Mouse (Mus musculus): Measurements from ENCODE around the gene Kcna4. TPM values are rescaled to one million over a fixed set of nuclear protein-coding genes. Genes with fewer than 3 reads are reported as not detected.

The Kcna4 gene
- polyA plus RNA-seq, 1 experiment from 2014 or later = 0.29 TPM

- WGBS = 78% methylated on average over 3 of the region's 3 CpGs
- H3K27me3 ChIP-seq (ENCODE audit: control insufficient read depth, insufficient read depth, low read length) = no peaks in the 10 kb centered on the region
- H3K36me3 ChIP-seq (ENCODE audit: control insufficient read depth, insufficient read depth, low read length) = no peaks in the 10 kb centered on the region
- H3K4me2 ChIP-seq (replicated peaks; ENCODE audit: low read depth) = no peak overlapping the region
- H3K4me3 ChIP-seq (ENCODE audit: low read depth, low read length) = no peak overlapping the region
- H3K9me3 ChIP-seq (ENCODE audit: control insufficient read depth, low read length) = no peaks in the 10 kb centered on the region
- ATAC-seq (ENCODE audit: low FRiP score, low TSS enrichment) = no peak
- no peak overlapping the region for H3K27ac ChIP-seq (replicated peaks)
- DNase-seq (ENCODE audit: low spot score) = no peak
- H3K4me1 ChIP-seq (replicated peaks; ENCODE audit: control insufficient read depth, insufficient read depth) = no peaks in the 10 kb centered on the region
- no peak overlapping the region for H3K9ac ChIP-seq (ENCODE audit: low read length)
- no peak for TF ChIP-seq CTCF (IDR thresholded peaks at IDR 0.05; ENCODE audit: low read depth)
- TF ChIP-seq EP300 (optimal IDR thresholded peaks at IDR 0.05) = no peak
Measured at GRCm38 (mm10) chr2:107324090-107324489, 33.7 kb downstream of the Kcna4 start.

GRCm38 (mm10) chr2:107327276-107327675 lies 36.8 kb downstream of the Kcna4 start:
- H3K4me2 ChIP-seq (replicated peaks; ENCODE audit: low read depth) = no peak overlapping the region
- no peaks in the 10 kb centered on the region for H3K27me3 ChIP-seq (ENCODE audit: control insufficient read depth, insufficient read depth, low read length)
- H3K4me3 ChIP-seq (ENCODE audit: low read depth, low read length) = no peak overlapping the region
- DNase-seq (ENCODE audit: low spot score) = no peak
- WGBS = 89% methylated on average over 3 of the region's 3 CpGs
- TF ChIP-seq CTCF (IDR thresholded peaks at IDR 0.05; ENCODE audit: low read depth) (no peak), EP300 (optimal IDR thresholded peaks at IDR 0.05) (no peak)
- no peaks in the 10 kb centered on the region for H3K9me3 ChIP-seq (ENCODE audit: control insufficient read depth, low read length)
- no peak overlapping the region for H3K27ac ChIP-seq (replicated peaks)
- no peaks in the 10 kb centered on the region for H3K4me1 ChIP-seq (replicated peaks; ENCODE audit: control insufficient read depth, insufficient read depth)
- ATAC-seq (ENCODE audit: low FRiP score, low TSS enrichment) = no peak
- no peak overlapping the region for H3K9ac ChIP-seq (ENCODE audit: low read length)
- H3K36me3 ChIP-seq (ENCODE audit: control insufficient read depth, insufficient read depth, low read length) = no peaks in the 10 kb centered on the region

GRCm38 (mm10) chr2:107341291-107341690 lies 50.9 kb downstream of the Kcna4 start:
- Histone ChIP-seq H3K4me2 (replicated peaks; ENCODE audit: low read depth) (no peak overlapping the region), H3K36me3 (ENCODE audit: control insufficient read depth, insufficient read depth, low read length) (no peaks in the 10 kb centered on the region), H3K4me1 (replicated peaks; ENCODE audit: control insufficient read depth, insufficient read depth) (no peaks in the 10 kb centered on the region), H3K4me3 (ENCODE audit: low read depth, low read length) (no peak overlapping the region), H3K27ac (replicated peaks) (no peak overlapping the region), H3K9ac (ENCODE audit: low read length) (no peak overlapping the region), H3K27me3 (ENCODE audit: control insufficient read depth, insufficient read depth, low read length) (no peaks in the 10 kb centered on the region), H3K9me3 (ENCODE audit: control insufficient read depth, low read length) (no peaks in the 10 kb centered on the region)
- DNase-seq (ENCODE audit: low spot score) (no peak), ATAC-seq (ENCODE audit: low FRiP score, low TSS enrichment) (no peak)
- 59% methylated on average over 3 of the region's 3 CpGs for WGBS
- TF ChIP-seq EP300 (optimal IDR thresholded peaks at IDR 0.05) (no peak), CTCF (IDR thresholded peaks at IDR 0.05; ENCODE audit: low read depth) (no peak)

GRCm38 (mm10) chr2:107344807-107345206 lies 54.4 kb downstream of the Kcna4 start:
- Histone ChIP-seq H3K4me3 (ENCODE audit: low read depth, low read length) (no peak overlapping the region), H3K27ac (replicated peaks) (no peak overlapping the region), H3K27me3 (ENCODE audit: control insufficient read depth, insufficient read depth, low read length) (no peaks in the 10 kb centered on the region), H3K9me3 (ENCODE audit: control insufficient read depth, low read length) (no peaks in the 10 kb centered on the region), H3K36me3 (ENCODE audit: control insufficient read depth, insufficient read depth, low read length) (no peaks in the 10 kb centered on the region), H3K9ac (ENCODE audit: low read length) (no peak overlapping the region), H3K4me2 (replicated peaks; ENCODE audit: low read depth) (no peak overlapping the region), H3K4me1 (replicated peaks; ENCODE audit: control insufficient read depth, insufficient read depth) (no peaks in the 10 kb centered on the region)
- ATAC-seq (ENCODE audit: low FRiP score, low TSS enrichment) (no peak), DNase-seq (ENCODE audit: low spot score) (no peak)
- no peak for TF ChIP-seq EP300 (optimal IDR thresholded peaks at IDR 0.05)
- no peak for TF ChIP-seq CTCF (IDR thresholded peaks at IDR 0.05; ENCODE audit: low read depth)
- 73% methylated on average over 4 of the region's 4 CpGs for WGBS

- Histone ChIP-seq H3K36me3 (ENCODE audit: control insufficient read depth, insufficient read depth, low read length) (no peaks in the 10 kb centered on the region), H3K9ac (ENCODE audit: low read length) (no peak overlapping the region), H3K4me3 (ENCODE audit: low read depth, low read length) (no peak overlapping the region), H3K9me3 (ENCODE audit: control insufficient read depth, low read length) (no peaks in the 10 kb centered on the region), H3K27ac (replicated peaks) (no peak overlapping the region), H3K27me3 (ENCODE audit: control insufficient read depth, insufficient read depth, low read length) (no peaks in the 10 kb centered on the region), H3K4me1 (replicated peaks; ENCODE audit: control insufficient read depth, insufficient read depth) (no peaks in the 10 kb centered on the region), H3K4me2 (replicated peaks; ENCODE audit: low read depth) (no peak overlapping the region)
- no peak for DNase-seq (ENCODE audit: low spot score)
- TF ChIP-seq EP300 (optimal IDR thresholded peaks at IDR 0.05) = no peak
- no peak for TF ChIP-seq CTCF (IDR thresholded peaks at IDR 0.05; ENCODE audit: low read depth)
- WGBS = 72% methylated on average over 4 of the region's 4 CpGs
- ATAC-seq (ENCODE audit: low FRiP score, low TSS enrichment) = no peak
Measured at GRCm38 (mm10) chr2:107345299-107345698, 54.9 kb downstream of the Kcna4 start.

Other genes starting within 250 kb of the Kcna4 start
- not detected in 2 replicates for gene Fshb, start 231.0 kb upstream of the Kcna4 start, polyA plus RNA-seq (2015; fragmentation: Nextera tagmentation; extraction: Ambion mirVana)